Mouse (Mus musculus) sigmoid colon, adult 10 weeks (tissue): Measurements from ENCODE around the gene Rbms2. TPM values are rescaled to one million over a fixed set of nuclear protein-coding genes. Genes with fewer than 3 reads are reported as not detected.

Source experiments
- polyA plus RNA-seq: library from polyadenylated mRNA; stranded (reverse); fragments of 350-450 nt; fragmentation: Illumina TruSeq; extraction: RNeasy Lipid Tissue Mini Kit (QIAGEN cat#74804); gene quantifications from one replicate; pipeline ENCODE4 v1.2.3, GENCODE M21; 2014; ENCODE audit warnings: low read depth, low replicate concordance

Rbms2 gene
- 12.4 TPM for polyA plus RNA-seq

GRCm38 (mm10) chr10:128179989-128180388 is at the start of gene Rbms2:
Gene Rbms2, minus strand, starts transcription at chr10:128180297.

GRCm38 (mm10) chr10:128225538-128225937 is 45.4 kb upstream of the Rbms2 start, which contains the start of gene Mip:
Gene Mip, plus strand, starts transcription at chr10:128225838.

GRCm38 (mm10) chr10:128211390-128212108 is 31.5 kb upstream of the Rbms2 start, which contains the start of gene Spryd4:
Gene Spryd4, minus strand, starts transcription at chr10:128211807.

GRCm38 (mm10) chr10:128194024-128194550 is 14.0 kb upstream of the Rbms2 start, which contains the start of gene Gls2:
Gene Gls2, plus strand, starts transcription at chr10:128194457.

GRCm38 (mm10) chr10:128091564-128092505 is 88.3 kb downstream of the Rbms2 start, which contains the start of gene Baz2a:
Gene Baz2a, plus strand, starts transcription at chr10:128091577.

GRCm38 (mm10) chr10:128082880-128083421 is 97.1 kb downstream of the Rbms2 start, which contains the start of gene Atp5b:
Gene Atp5b, plus strand, starts transcription at chr10:128083273.

Other genes starting within 250 kb of the Rbms2 start
- not detected for gene Hsd17b6, start 172.7 kb downstream of the Rbms2 start, polyA plus RNA-seq
- gene Prim1, start 165.1 kb downstream of the Rbms2 start, polyA plus RNA-seq, result 31.4 TPM
- gene Naca, start 144.7 kb downstream of the Rbms2 start, polyA plus RNA-seq, result 1,156 TPM
- gene Ptges3, start 121.3 kb downstream of the Rbms2 start, polyA plus RNA-seq, result 298 TPM
- gene Atp5b, start 97.0 kb downstream of the Rbms2 start, polyA plus RNA-seq, result 826 TPM
- gene Baz2a, start 88.7 kb downstream of the Rbms2 start, polyA plus RNA-seq, result 27.2 TPM
- gene Gls2, start 14.2 kb upstream of the Rbms2 start, polyA plus RNA-seq, result not detected
- gene Spryd4, start 31.5 kb upstream of the Rbms2 start, polyA plus RNA-seq, result 10.5 TPM
- gene Mip, start 45.5 kb upstream of the Rbms2 start, polyA plus RNA-seq, result not detected
- 2.0 TPM for gene Timeless, start 51.8 kb upstream of the Rbms2 start, polyA plus RNA-seq
- gene Apon, start 73.8 kb upstream of the Rbms2 start, polyA plus RNA-seq, result not detected
- gene Apof, start 88.4 kb upstream of the Rbms2 start, polyA plus RNA-seq, result not detected
- 13.9 TPM for gene Stat2, start 90.3 kb upstream of the Rbms2 start, polyA plus RNA-seq
- 0.76 TPM for gene Il23a, start 118.5 kb upstream of the Rbms2 start, polyA plus RNA-seq
- gene Pan2, start 123.0 kb upstream of the Rbms2 start, polyA plus RNA-seq, result 14.1 TPM
- gene Cnpy2, start 142.2 kb upstream of the Rbms2 start, polyA plus RNA-seq, result 43.5 TPM
- 251 TPM for gene Cs, start 157.4 kb upstream of the Rbms2 start, polyA plus RNA-seq
- 14.8 TPM for gene Coq10a, start 188.7 kb upstream of the Rbms2 start, polyA plus RNA-seq
- gene Ankrd52, start 196.8 kb upstream of the Rbms2 start, polyA plus RNA-seq, result 13.2 TPM
- 1.5 TPM for gene Slc39a5, start 220.9 kb upstream of the Rbms2 start, polyA plus RNA-seq
- gene Nabp2, start 231.2 kb upstream of the Rbms2 start, polyA plus RNA-seq, result 19.9 TPM
- 8.2 TPM for gene Rnf41, start 231.4 kb upstream of the Rbms2 start, polyA plus RNA-seq